24 mouse cellular contexts compared by ENCODE assay signal in genomic region chr14:99280399-99280798, GRCm38 (mm10). TPM values are rescaled to one million over a fixed set of nuclear protein-coding genes. Genes with fewer than 3 reads are reported as not detected.
DNase-seq lines count a peak whose midpoint lies in the region; ATAC-seq and TF ChIP-seq lines count a peak whose summit lies in the region.
"Had no signal": no experiment of that assay in that cellular context is flagged by ENCODE, and none has a peak within 500 bp of the region (broad histone marks: within the 10 kb centered on the region; RNA-seq: fewer than 3 reads in every experiment).

No protein-coding gene starts in this region.

- no peaks in the 10 kb centered on the region for H3K4me1 ChIP-seq in kidney, adult 2 months (ENCODE audit: control insufficient read depth, insufficient read depth, low read length)
- H3K4me1 ChIP-seq in intestine, embryonic 16.5 days (ENCODE audit: control insufficient read depth, insufficient read depth, low read length): 0 out of 2 replicates have a peak, but pooled peaks cover 2% of the 10 kb centered on the region
- H3K4me1 ChIP-seq in small intestine, adult 2 months (ENCODE audit: control insufficient read depth, insufficient read depth, insufficient read length, low read length): peaks cover 5% of the 10 kb centered on the region; the same call in 1 of the 2 replicates
- H3K4me1 ChIP-seq: embryonic facial prominence, embryonic 13.5 days; embryonic facial prominence, embryonic 15.5 days had no signal

- TF ChIP-seq POLR2A in kidney, adult 2 months (IDR thresholded peaks at IDR 0.05; ENCODE audit: low read depth, low read length): no peak
- no peak for TF ChIP-seq POLR2A in small intestine, adult 2 months (IDR thresholded peaks at IDR 0.05; ENCODE audit: low read depth, low read length)

- no peak overlapping the region for H3K4me3 ChIP-seq in kidney, adult 2 months (ENCODE audit: insufficient read depth, low read depth, low read length)
- H3K4me3 ChIP-seq in intestine, embryonic 16.5 days (ENCODE audit: low read length): peak overlapping the region; percentile 19
- no peak overlapping the region for H3K4me3 ChIP-seq in small intestine, adult 2 months (ENCODE audit: low read depth, low read length)
- H3K4me3 ChIP-seq: embryonic facial prominence, embryonic 13.5 days; embryonic facial prominence, embryonic 15.5 days; erythroblast, embryonic 14.5 days; forebrain, embryonic 10.5 days; forebrain, embryonic 12.5 days had no signal

- peak overlapping the region; percentile 39 for H3K4me2 ChIP-seq in intestine, embryonic 16.5 days (ENCODE audit: low read depth, low read length)
- H3K4me2 ChIP-seq: embryonic facial prominence, embryonic 13.5 days; embryonic facial prominence, embryonic 15.5 days; forebrain, embryonic 12.5 days had no signal

- no peak overlapping the region for H3K27ac ChIP-seq in kidney, adult 2 months (ENCODE audit: insufficient read depth, low read depth, low read length)
- peak overlapping the region; percentile 95 for H3K27ac ChIP-seq in intestine, embryonic 16.5 days (ENCODE audit: low read length)
- H3K27ac ChIP-seq in small intestine, adult 2 months (ENCODE audit: insufficient read depth, low read depth, low read length): peak overlapping the region; percentile 85
- H3K27ac ChIP-seq: embryonic facial prominence, embryonic 13.5 days; embryonic facial prominence, embryonic 15.5 days; forebrain, embryonic 10.5 days; forebrain, embryonic 12.5 days had no signal

- WGBS in kidney, adult 2 months: 39% methylated on average over 5 of the region's 5 CpGs
- 54% methylated on average over 5 of the region's 5 CpGs for WGBS in intestine, embryonic 16.5 days
- 28% methylated on average over 5 of the region's 5 CpGs for WGBS in small intestine, adult 2 months

- H3K27me3 ChIP-seq in kidney, adult 2 months (replicated peaks; ENCODE audit: control insufficient read depth, insufficient read depth, low read length): no peaks in the 10 kb centered on the region; the same call in 1 of the 2 replicates
- no peaks in the 10 kb centered on the region for H3K27me3 ChIP-seq in intestine, embryonic 16.5 days (replicated peaks; ENCODE audit: control insufficient read depth, insufficient read depth, low read length)
- no peaks in the 10 kb centered on the region for H3K27me3 ChIP-seq in small intestine, adult 2 months (ENCODE audit: control insufficient read depth, insufficient read depth, low read length)
- H3K27me3 ChIP-seq: embryonic facial prominence, embryonic 13.5 days; embryonic facial prominence, embryonic 15.5 days; forebrain, embryonic 12.5 days had no signal

- no peak for TF ChIP-seq CTCF in kidney, adult 2 months (conservative IDR thresholded peaks at IDR 0.05; ENCODE audit: insufficient read depth, insufficient read length, low read depth, low read length)
- no peak for TF ChIP-seq CTCF in small intestine, adult 2 months (IDR thresholded peaks at IDR 0.05; ENCODE audit: extremely low read depth, insufficient read length, insufficient replicate concordance, low read depth, low read length)

- no peaks in the 10 kb centered on the region for H3K36me3 ChIP-seq in kidney, adult 2 months (ENCODE audit: control insufficient read depth, insufficient read depth, low read length)
- H3K36me3 ChIP-seq in intestine, embryonic 16.5 days (ENCODE audit: control insufficient read depth, insufficient read depth, low read length): no peaks in the 10 kb centered on the region
- no peaks in the 10 kb centered on the region for H3K36me3 ChIP-seq in small intestine, adult 2 months (ENCODE audit: control insufficient read depth, insufficient read depth, low read length)
- H3K36me3 ChIP-seq: embryonic facial prominence, embryonic 13.5 days; embryonic facial prominence, embryonic 15.5 days; forebrain, embryonic 10.5 days; forebrain, embryonic 12.5 days had no signal

- peak; percentile 6 for DNase-seq in kidney, adult 2 months
- no peak for DNase-seq in kidney, postnatal 10 days
- DNase-seq in thymus, adult 18-20 months: no peak
- DNase-seq in heart, adult 9 months (ENCODE audit: low spot score in 2 of 2): no peak
- DNase-seq: adrenal gland, adult 2 months; adrenal gland, postnatal 10 days; adrenal gland, postnatal 25 days; B cell, adult 2 months; cerebellum, adult 11 months; cerebellum, adult 18-20 months; cerebellum, adult 8-10 months; cerebellum, adult 9-11 months; cerebellum, postnatal 14 days; cerebellum, postnatal 36 days; embryo, embryonic 11 days had no signal

- H3K9me3 ChIP-seq in intestine, embryonic 16.5 days (ENCODE audit: control insufficient read depth, low read length): no peaks in the 10 kb centered on the region
- H3K9me3 ChIP-seq: embryonic facial prominence, embryonic 13.5 days; embryonic facial prominence, embryonic 15.5 days; forebrain, embryonic 10.5 days; forebrain, embryonic 12.5 days had no signal

- ATAC-seq in intestine, embryonic 16.5 days: peak; percentile 76
- ATAC-seq in CD4-positive, CD25-positive, alpha-beta regulatory T cell, adult 4 months: no peak
- ATAC-seq: forebrain, embryonic 14.5 days had no signal

- H3K9ac ChIP-seq in intestine, embryonic 16.5 days (ENCODE audit: low read depth, low read length): no peak overlapping the region
- H3K9ac ChIP-seq: embryonic facial prominence, embryonic 13.5 days; embryonic facial prominence, embryonic 15.5 days; forebrain, embryonic 12.5 days had no signal

RNA-seq across cellular contexts. Expression of gene Klf5, which starts 18.1 kb away (rescaled TPM):
- 3.9 and 4.1 TPM in 2 replicates for polyA plus RNA-seq in kidney, adult 2 months (2012; rRNA removed)
- polyA plus RNA-seq in intestine, embryonic 16.5 days (2015; fragmentation: Nextera tagmentation; extraction: Ambion mirVana): 75.3 and 80.9 TPM in 2 replicates
- polyA plus RNA-seq in small intestine, adult 2 months (2012; rRNA removed): 77.7 and 232 TPM in 2 replicates
- polyA plus RNA-seq in CD4-positive, CD25-positive, alpha-beta regulatory T cell, adult 4 months (2017; shearing (Covaris generic)): under 1 TPM in 1 of 2 experiments, not detected in 1; 0.11 TPM

Comparison
In these comparisons a context has a peak if more than half of its experiments do, and no peak if none do; other contexts are left out.
1. RNA of gene Klf5, which starts 18.1 kb away (polyA plus RNA-seq): 77.7 to 232 TPM in small intestine, adult 2 months and 75.3 to 80.9 TPM in intestine, embryonic 16.5 days; 3.9 to 4.1 TPM in kidney, adult 2 months and 0.11 TPM in CD4-positive, CD25-positive, alpha-beta regulatory T cell, adult 4 months; every median in the first group is over 10 times any median in the second.